Mouse (Mus musculus) cerebellum, adult 11-12 months (tissue): ENCODE data around the gene Strc.

Experiments used
- DNase-seq: peaks from one replicate; pipeline ENCODE4 v3.0.0; 2022

The Strc gene

DNA sequence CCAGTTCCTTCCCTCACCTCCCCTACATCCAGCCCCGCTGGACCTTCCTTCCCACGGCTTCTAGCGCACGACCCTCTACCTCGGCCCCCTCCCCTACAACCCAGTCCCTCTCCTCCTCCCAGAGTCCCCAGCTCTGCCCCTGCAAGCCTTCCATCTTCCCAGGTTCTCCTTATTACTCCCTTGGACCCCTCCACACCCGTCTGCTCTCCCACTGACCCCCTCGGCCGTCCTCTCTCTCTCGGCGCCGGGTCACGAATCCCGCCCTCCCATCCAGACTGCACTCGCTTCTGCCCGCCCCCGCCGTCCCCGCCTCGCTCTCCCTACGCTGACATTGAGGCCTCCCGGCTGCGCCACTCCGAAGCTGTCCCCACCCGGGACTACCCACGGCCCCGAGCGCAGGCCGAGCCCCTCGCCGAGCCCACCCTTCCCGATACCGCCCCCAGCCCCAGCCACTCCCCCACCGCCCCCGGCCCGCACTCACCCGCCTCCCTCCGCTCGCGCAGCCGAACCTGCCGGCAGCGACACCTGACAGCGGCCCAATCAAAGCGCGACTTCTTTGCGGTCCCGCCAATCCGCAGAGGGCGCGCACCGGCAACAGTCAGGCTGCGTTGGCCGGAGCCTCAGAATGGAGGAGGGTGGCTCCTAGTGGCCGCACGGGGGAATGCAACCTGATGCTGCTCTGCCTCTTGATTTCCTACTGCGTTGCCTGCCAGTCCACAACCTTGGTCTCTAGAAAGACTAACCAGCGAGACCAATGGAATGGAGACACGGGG lies 32.0 kb downstream of the Strc start, which contains the start of gene Ppip5k1:
Gene Ppip5k1, minus strand, starts transcription at position 577 of the 773 bp plus-strand sequence.
- DNase-seq, result peak; percentile 97

DNA sequence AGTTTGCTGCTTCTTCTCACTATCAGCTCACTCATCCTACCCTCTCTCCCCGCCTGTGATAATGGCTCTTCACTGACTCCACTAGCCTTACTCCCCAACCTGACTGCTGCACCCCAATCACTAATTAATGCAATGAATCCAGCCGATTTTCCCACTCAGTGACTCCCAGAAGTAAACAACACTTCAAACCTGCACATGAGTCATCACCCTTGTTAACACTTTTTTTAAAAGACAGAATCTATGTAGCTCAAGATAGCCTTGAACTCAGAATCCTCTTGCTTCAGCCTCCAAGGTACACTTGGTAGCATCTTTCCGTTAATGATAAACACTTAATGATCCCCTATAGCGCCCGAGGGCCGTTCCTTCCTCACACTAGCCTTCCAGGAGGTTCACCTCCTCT lies 32.6 kb downstream of the Strc start:
- no peak for DNase-seq

DNA sequence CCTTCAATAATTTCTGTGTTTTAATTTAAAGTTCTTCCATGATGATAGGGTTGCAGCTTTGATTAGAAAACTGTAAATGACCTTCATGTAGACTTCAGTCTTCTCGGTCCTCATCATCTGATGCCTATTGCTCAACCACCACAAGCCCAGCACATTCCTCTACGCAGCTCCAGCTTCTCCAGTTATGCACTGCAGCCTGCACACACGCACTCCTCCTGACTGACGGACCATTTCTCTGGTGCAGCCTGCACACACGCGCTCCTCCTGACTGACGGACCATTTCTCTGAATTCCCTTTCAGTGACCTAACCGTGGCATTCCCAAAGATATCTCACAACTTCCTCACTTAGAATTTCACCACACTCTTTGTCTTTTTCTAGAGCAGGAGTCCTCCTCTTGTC lies 33.8 kb downstream of the Strc start:
- DNase-seq, result no peak

DNA sequence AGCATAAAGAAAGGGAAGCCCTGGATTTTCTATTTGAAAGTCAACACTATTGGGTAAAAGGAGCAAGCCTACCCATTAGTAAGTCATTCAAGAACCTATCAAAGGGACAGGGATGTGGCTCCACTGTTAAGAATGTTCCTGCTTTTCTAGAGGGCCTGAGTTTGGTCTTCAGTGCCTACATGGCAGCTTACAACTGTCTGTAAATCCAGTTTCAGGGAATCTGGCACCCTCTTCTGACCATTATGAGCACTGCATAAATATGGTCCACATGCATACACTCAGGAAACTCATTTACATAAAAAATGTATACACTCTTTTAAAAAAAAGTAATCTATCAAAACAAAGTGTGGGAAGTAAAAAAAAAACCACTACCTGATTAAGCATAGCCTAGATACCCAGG lies 47.9 kb downstream of the Strc start:
- no peak for DNase-seq

DNA sequence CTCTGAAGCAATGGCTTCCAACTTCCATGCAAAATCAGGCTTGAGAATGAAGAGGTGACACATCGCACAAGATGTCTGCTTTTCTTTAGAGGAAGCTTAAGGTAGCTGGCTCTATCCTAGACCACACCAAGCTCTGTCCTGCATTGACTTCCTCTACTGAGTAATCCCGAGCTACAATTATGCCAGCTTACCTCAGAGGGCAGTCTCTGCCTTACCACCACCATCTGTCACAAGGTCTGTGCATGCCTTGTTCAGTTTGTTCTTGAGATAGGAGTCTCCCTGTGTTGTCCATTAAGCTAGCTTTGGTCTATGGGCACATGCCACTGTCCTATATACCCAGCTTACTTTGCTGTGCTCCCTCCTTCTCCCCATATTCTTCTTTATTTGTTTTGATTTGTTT lies 57.5 kb downstream of the Strc start:
- DNase-seq, result peak; percentile 85

DNA sequence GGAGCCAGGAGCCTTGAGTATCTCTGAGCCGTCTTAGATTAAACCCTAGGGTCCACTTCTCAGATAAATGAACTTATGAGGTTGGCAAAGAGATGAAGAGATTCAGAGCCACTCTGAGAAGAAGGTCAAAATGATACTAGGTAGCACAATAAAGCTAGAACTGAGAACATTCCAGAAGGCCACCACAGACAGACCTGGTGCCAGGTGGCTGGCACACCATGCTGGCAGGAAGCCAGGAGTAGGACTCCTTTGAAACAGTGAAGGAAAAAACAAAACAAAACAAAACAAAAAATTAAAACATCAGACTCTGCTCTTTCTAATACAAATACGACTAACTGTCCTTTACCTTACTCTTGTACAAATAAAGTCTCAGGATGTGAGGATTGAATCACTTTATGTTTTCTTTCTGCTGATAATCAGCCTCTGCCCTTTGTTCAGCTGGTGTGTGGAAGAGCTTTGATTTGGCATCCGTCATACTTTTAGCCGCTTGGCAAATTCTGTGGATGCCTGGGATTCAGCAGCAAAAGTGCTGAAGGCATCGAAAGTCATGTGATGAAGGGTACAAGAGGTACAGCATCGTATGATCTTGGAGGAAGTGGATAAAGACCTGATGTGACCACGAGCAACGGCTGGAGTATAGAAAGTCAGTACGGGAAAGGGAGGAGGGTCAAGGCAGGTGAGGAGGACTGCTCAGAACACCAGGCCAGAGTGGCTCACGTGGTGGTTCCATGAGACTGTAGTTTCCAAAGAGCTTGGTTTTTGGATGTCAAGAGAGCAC lies 63.1 kb downstream of the Strc start:
- peak; percentile 88 for DNase-seq

DNA sequence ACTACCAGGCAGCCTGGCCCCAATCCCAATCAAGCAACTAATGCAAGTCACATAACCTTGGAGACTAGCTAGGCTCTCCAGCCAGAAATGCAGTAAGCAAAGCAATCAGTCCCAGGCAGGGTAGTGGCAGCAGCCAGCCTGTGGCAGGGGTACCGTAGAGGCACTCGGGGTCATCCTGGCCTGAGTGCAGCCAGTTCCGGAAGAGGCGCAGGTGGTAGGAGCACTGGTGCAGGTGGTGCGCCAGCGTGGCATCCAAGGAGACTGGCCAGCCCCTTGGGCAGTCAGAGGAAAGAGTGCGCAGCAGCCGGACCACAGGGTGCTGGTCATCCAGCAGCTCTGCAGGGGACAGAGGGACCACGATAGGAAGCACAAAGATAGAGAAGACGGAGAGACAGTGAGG lies 63.9 kb downstream of the Strc start:
- peak; percentile 95 for DNase-seq

DNA sequence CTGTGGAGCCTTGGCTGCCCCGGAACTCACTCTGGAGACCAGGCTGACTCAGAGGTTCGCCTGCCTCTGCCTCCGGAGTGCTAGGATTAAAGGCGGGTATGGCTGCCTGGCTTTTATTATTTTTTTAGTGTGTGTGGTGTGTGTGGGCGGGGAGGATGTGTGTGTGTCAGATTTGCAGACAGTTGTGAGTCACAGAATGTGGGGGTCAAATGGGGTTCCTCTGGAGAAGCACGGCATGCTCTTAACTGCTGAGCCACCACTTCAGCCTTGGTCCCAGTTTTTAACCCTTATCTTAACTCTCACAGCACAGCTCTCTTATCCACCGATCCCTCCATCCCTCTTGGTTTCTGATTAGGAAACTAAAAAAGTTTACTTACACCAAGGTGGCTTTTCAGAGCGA lies 70.7 kb downstream of the Strc start:
- no peak for DNase-seq
